Mouse (Mus musculus) neural tube, embryonic 14.5 days (tissue): Measurements from ENCODE around the gene Sparcl1. TPM values are rescaled to one million over a fixed set of nuclear protein-coding genes. Genes with fewer than 3 reads are reported as not detected.

Experiments
- ATAC-seq: fragments of 200-750 bp; cut with Nextera tagmentation; 2 replicates; pipeline ENCODE4 v1.8.0; 2017; ENCODE audit warnings: low read depth, mild to moderate bottlenecking, moderate TSS enrichment, moderate library complexity
- H3K27ac ChIP-seq: fragments of 300-500 bp; sonication (generic); 2 replicates; pipeline ENCODE4 v1.5.1; 2014; ENCODE audit warnings: low read depth, mild to moderate bottlenecking, control low read depth, low read length, moderate library complexity, mixed read lengths
- H3K27me3 ChIP-seq: fragments of 300-500 bp; sonication (generic); 2 replicates; pipeline ENCODE4 v1.6.1; 2014; ENCODE audit warnings: low read length; ENCODE audit not compliant: control insufficient read depth, insufficient read depth
- H3K36me3 ChIP-seq: fragments of 300-500 bp; sonication (generic); 2 replicates; pipeline ENCODE4 v1.6.1; 2014; ENCODE audit warnings: low read length, mixed read lengths; ENCODE audit not compliant: control insufficient read depth, insufficient read depth
- H3K4me1 ChIP-seq: fragments of 300-500 bp; sonication (generic); 2 replicates; pipeline ENCODE4 v1.6.1; 2014; ENCODE audit warnings: low read length; ENCODE audit not compliant: control insufficient read depth, insufficient read depth
- H3K4me2 ChIP-seq: fragments of 300-500 bp; sonication (generic); 2 replicates; pipeline ENCODE4 v1.6.1; 2014; ENCODE audit warnings: mild to moderate bottlenecking, low read depth, low read length, control low read depth
- H3K4me3 ChIP-seq: fragments of 300-500 bp; sonication (generic); 2 replicates; pipeline ENCODE4 v1.5.1; 2014; ENCODE audit warnings: low read depth, low read length, control low read depth, mixed read lengths
- H3K9ac ChIP-seq: fragments of 300-500 bp; sonication (generic); replicated peaks from 2 replicates; pipeline ENCODE4 v1.6.1; 2014; ENCODE audit warnings: low read depth, mild to moderate bottlenecking, control low read depth, low read length, mixed read lengths
- H3K9me3 ChIP-seq: fragments of 300-500 bp; sonication (generic); 2 replicates; pipeline ENCODE4 v1.6.1; 2016; ENCODE audit warnings: low read length; ENCODE audit not compliant: control insufficient read depth
- WGBS: fragments of 180-500 bp; shearing (Covaris S2); extraction: QIAGEN DNeasy Blood & Tissue Kit; methylation state at CpG from one replicate; pipeline ENCODE4 v1.1.7; 2014; 5-methylcytosine and 5-hydroxymethylcytosine counted together
- microRNA-seq: library from miRNA; unstranded; fragments of <30 nt; microRNA quantifications from one replicate; pipeline ENCODE4, GENCODE M21; 2016
- polyA plus RNA-seq: library from polyadenylated mRNA; unstranded; fragments of >200 nt; fragmentation: Nextera tagmentation; extraction: Ambion mirVana; gene quantifications from 2 replicates; pipeline ENCODE4 v1.2.1, GENCODE M21; 2014

Sparcl1 gene
- polyA plus RNA-seq, 1 experiment from 2014 or later, result 427 TPM

DNA sequence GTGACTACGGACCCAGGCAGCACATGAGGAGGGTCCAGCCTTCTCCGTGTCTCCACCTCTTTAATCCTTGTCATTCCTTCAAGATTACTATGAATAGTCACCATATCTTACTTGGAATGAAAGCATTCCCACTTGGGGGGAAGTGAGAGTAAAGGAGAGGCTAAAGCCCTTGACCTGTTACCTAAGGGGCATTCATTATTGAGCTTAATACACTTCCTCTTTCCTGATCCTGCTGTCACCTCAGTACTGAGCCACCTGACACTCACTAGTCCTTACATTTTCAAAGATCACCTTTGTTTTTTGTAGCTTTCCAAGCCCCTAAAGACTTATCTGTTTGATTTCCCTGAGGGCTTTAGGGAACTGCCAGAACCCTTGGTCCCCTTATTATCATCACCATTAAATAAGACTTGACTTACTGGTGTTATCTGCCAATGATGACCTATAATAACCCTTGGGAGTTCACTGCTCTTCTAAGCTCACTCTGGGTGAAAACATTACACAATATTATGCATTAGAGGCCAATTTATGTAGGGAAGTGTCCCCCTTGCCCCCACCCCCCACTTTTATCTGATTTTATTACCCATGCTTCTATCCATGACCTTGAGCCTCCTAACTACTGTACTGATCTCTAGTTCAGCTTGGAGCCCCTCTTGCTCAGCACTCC is 81.0 kb downstream of the Sparcl1 start:
- no peak overlapping the region for H3K9ac ChIP-seq
- ATAC-seq, result no peak
- 93% methylated on average over 2 of the region's 2 CpGs for WGBS
- no peaks in the 10 kb centered on the region for H3K9me3 ChIP-seq
- H3K4me3 ChIP-seq, result no peak overlapping the region
- H3K36me3 ChIP-seq, result no peaks in the 10 kb centered on the region
- H3K27me3 ChIP-seq, result no peaks in the 10 kb centered on the region
- no peaks in the 10 kb centered on the region for H3K4me1 ChIP-seq
- H3K27ac ChIP-seq, result no peak overlapping the region
- no peak overlapping the region for H3K4me2 ChIP-seq

Small RNAs within 50 kb of the gene (microRNA-seq; reads per million reads assigned to microRNA genes)
- 1.7 reads per million for gene Mir5619

Other genes starting within 250 kb of the Sparcl1 start
- 45.2 and 45.3 TPM in 2 replicates for gene Klhl8, start 202.5 kb downstream of the Sparcl1 start, polyA plus RNA-seq
- not detected in 2 replicates for gene Hsd17b13, start 136.3 kb downstream of the Sparcl1 start, polyA plus RNA-seq
- gene Hsd17b11, start 91.8 kb downstream of the Sparcl1 start, polyA plus RNA-seq, result 2.9 and 3.5 TPM in 2 replicates
- gene Nudt9, start 67.4 kb downstream of the Sparcl1 start, polyA plus RNA-seq, result 66.1 and 72.1 TPM in 2 replicates
- gene Gm17660, start 36.1 kb downstream of the Sparcl1 start, polyA plus RNA-seq, result 0.44 TPM in 1 of 2 replicates, not detected in the other
- gene Dspp, start 57.0 kb upstream of the Sparcl1 start, polyA plus RNA-seq, result not detected in 2 replicates
- 0.27 TPM in 1 of 2 replicates, not detected in the other for gene Dmp1, start 88.9 kb upstream of the Sparcl1 start, polyA plus RNA-seq
- gene Ibsp, start 185.4 kb upstream of the Sparcl1 start, polyA plus RNA-seq, result 0.33 and 0.92 TPM in 2 replicates
- not detected in 2 replicates for gene Mepe, start 211.6 kb upstream of the Sparcl1 start, polyA plus RNA-seq